Mouse (Mus musculus): ENCODE measurements around the gene Ube2e3. TPM values are rescaled to one million over a fixed set of nuclear protein-coding genes. Genes with fewer than 3 reads are reported as not detected.

Gene Ube2e3
- polyA plus RNA-seq, 1 experiment: 43.5 TPM

GRCm38 (mm10) chr2:78925807-78926206, 57.9 kb downstream of the Ube2e3 start:
- Histone ChIP-seq H3K4me1 (ENCODE audit: control insufficient read depth, insufficient read depth, low read length) (peaks cover 19% of the 10 kb centered on the region), H3K27ac (ENCODE audit: insufficient read depth, low read depth, low read length) (no peak overlapping the region), H3K4me3 (ENCODE audit: insufficient read depth, low read length) (no peak overlapping the region)
- TF ChIP-seq POLR2A (IDR thresholded peaks at IDR 0.05; ENCODE audit: borderline replicate concordance, low read depth, low read length): no peak
- no peak for TF ChIP-seq CTCF (IDR thresholded peaks at IDR 0.05; ENCODE audit: low read depth, low read length)

GRCm38 (mm10) chr2:78927625-78928024, 59.7 kb downstream of the Ube2e3 start:
- TF ChIP-seq POLR2A (IDR thresholded peaks at IDR 0.05; ENCODE audit: borderline replicate concordance, low read depth, low read length) (no peak), CTCF (IDR thresholded peaks at IDR 0.05; ENCODE audit: low read depth, low read length) (no peak)
- Histone ChIP-seq H3K4me1 (ENCODE audit: control insufficient read depth, insufficient read depth, low read length) (peaks cover 16% of the 10 kb centered on the region), H3K4me3 (ENCODE audit: insufficient read depth, low read length) (no peak overlapping the region), H3K27ac (ENCODE audit: insufficient read depth, low read depth, low read length) (no peak overlapping the region)

GRCm38 (mm10) chr2:78928080-78928479, 60.2 kb downstream of the Ube2e3 start:
- H3K27ac ChIP-seq (ENCODE audit: insufficient read depth, low read depth, low read length): no peak overlapping the region
- H3K4me1 ChIP-seq (ENCODE audit: control insufficient read depth, insufficient read depth, low read length): peaks cover 13% of the 10 kb centered on the region
- no peak for TF ChIP-seq POLR2A (IDR thresholded peaks at IDR 0.05; ENCODE audit: borderline replicate concordance, low read depth, low read length)
- TF ChIP-seq CTCF (IDR thresholded peaks at IDR 0.05; ENCODE audit: low read depth, low read length): no peak
- no peak overlapping the region for H3K4me3 ChIP-seq (ENCODE audit: insufficient read depth, low read length)

GRCm38 (mm10) chr2:78931358-78931757, 63.4 kb downstream of the Ube2e3 start:
- Histone ChIP-seq H3K4me3 (ENCODE audit: insufficient read depth, low read length) (no peak overlapping the region), H3K4me1 (ENCODE audit: control insufficient read depth, insufficient read depth, low read length) (no peaks in the 10 kb centered on the region), H3K27ac (ENCODE audit: insufficient read depth, low read depth, low read length) (no peak overlapping the region)
- no peak for TF ChIP-seq CTCF (IDR thresholded peaks at IDR 0.05; ENCODE audit: low read depth, low read length)
- TF ChIP-seq POLR2A (IDR thresholded peaks at IDR 0.05; ENCODE audit: borderline replicate concordance, low read depth, low read length): no peak

- Histone ChIP-seq H3K4me3 (ENCODE audit: insufficient read depth, low read length) (no peak overlapping the region), H3K4me1 (ENCODE audit: control insufficient read depth, insufficient read depth, low read length) (peaks cover 5% of the 10 kb centered on the region; the same call in 1 of the 2 replicates), H3K27ac (ENCODE audit: insufficient read depth, low read depth, low read length) (no peak overlapping the region)
- TF ChIP-seq POLR2A (IDR thresholded peaks at IDR 0.05; ENCODE audit: borderline replicate concordance, low read depth, low read length) (no peak), CTCF (IDR thresholded peaks at IDR 0.05; ENCODE audit: low read depth, low read length) (no peak)
These were observed 91.5 kb downstream of the Ube2e3 start for GRCm38 (mm10) chr2:78959451-78959850.

GRCm38 (mm10) chr2:78960288-78960687, 92.4 kb downstream of the Ube2e3 start:
- TF ChIP-seq POLR2A (IDR thresholded peaks at IDR 0.05; ENCODE audit: borderline replicate concordance, low read depth, low read length) (no peak), CTCF (IDR thresholded peaks at IDR 0.05; ENCODE audit: low read depth, low read length) (no peak)
- Histone ChIP-seq H3K4me3 (ENCODE audit: insufficient read depth, low read length) (no peak overlapping the region), H3K27ac (ENCODE audit: insufficient read depth, low read depth, low read length) (no peak overlapping the region), H3K4me1 (ENCODE audit: control insufficient read depth, insufficient read depth, low read length) (peaks cover 5% of the 10 kb centered on the region; the same call in 1 of the 2 replicates)

- TF ChIP-seq CTCF (IDR thresholded peaks at IDR 0.05; ENCODE audit: low read depth, low read length): no peak
- TF ChIP-seq POLR2A (IDR thresholded peaks at IDR 0.05; ENCODE audit: borderline replicate concordance, low read depth, low read length): no peak
- Histone ChIP-seq H3K27ac (ENCODE audit: insufficient read depth, low read depth, low read length) (no peak overlapping the region), H3K4me1 (ENCODE audit: control insufficient read depth, insufficient read depth, low read length) (peaks cover 5% of the 10 kb centered on the region; the same call in 1 of the 2 replicates), H3K4me3 (ENCODE audit: insufficient read depth, low read length) (no peak overlapping the region)
These were observed 93.1 kb downstream of the Ube2e3 start for GRCm38 (mm10) chr2:78961023-78961422.

- Histone ChIP-seq H3K27ac (ENCODE audit: insufficient read depth, low read depth, low read length) (no peak overlapping the region), H3K4me1 (ENCODE audit: control insufficient read depth, insufficient read depth, low read length) (peaks cover 5% of the 10 kb centered on the region; the same call in 1 of the 2 replicates), H3K4me3 (ENCODE audit: insufficient read depth, low read length) (no peak overlapping the region)
- no peak for TF ChIP-seq POLR2A (IDR thresholded peaks at IDR 0.05; ENCODE audit: borderline replicate concordance, low read depth, low read length)
- TF ChIP-seq CTCF (IDR thresholded peaks at IDR 0.05; ENCODE audit: low read depth, low read length): no peak
These were observed 93.7 kb downstream of the Ube2e3 start for GRCm38 (mm10) chr2:78961580-78961979.

GRCm38 (mm10) chr2:78964995-78965394, 97.1 kb downstream of the Ube2e3 start:
- no peak overlapping the region for H3K27ac ChIP-seq (ENCODE audit: insufficient read depth, low read depth, low read length)
- no peak overlapping the region for H3K4me3 ChIP-seq (ENCODE audit: insufficient read depth, low read length)
- TF ChIP-seq POLR2A (IDR thresholded peaks at IDR 0.05; ENCODE audit: borderline replicate concordance, low read depth, low read length) (no peak), CTCF (IDR thresholded peaks at IDR 0.05; ENCODE audit: low read depth, low read length) (no peak)
- H3K4me1 ChIP-seq (ENCODE audit: control insufficient read depth, insufficient read depth, low read length): peaks cover 5% of the 10 kb centered on the region; the same call in 1 of the 2 replicates

GRCm38 (mm10) chr2:78965396-78965795, 97.5 kb downstream of the Ube2e3 start:
- H3K27ac ChIP-seq (ENCODE audit: insufficient read depth, low read depth, low read length): no peak overlapping the region
- peaks cover 3% of the 10 kb centered on the region; the same call in 1 of the 2 replicates for H3K4me1 ChIP-seq (ENCODE audit: control insufficient read depth, insufficient read depth, low read length)
- no peak for TF ChIP-seq POLR2A (IDR thresholded peaks at IDR 0.05; ENCODE audit: borderline replicate concordance, low read depth, low read length)
- TF ChIP-seq CTCF (IDR thresholded peaks at IDR 0.05; ENCODE audit: low read depth, low read length): no peak
- H3K4me3 ChIP-seq (ENCODE audit: insufficient read depth, low read length): no peak overlapping the region

- no peak overlapping the region for H3K27ac ChIP-seq (ENCODE audit: insufficient read depth, low read depth, low read length)
- TF ChIP-seq POLR2A (IDR thresholded peaks at IDR 0.05; ENCODE audit: borderline replicate concordance, low read depth, low read length) (no peak), CTCF (IDR thresholded peaks at IDR 0.05; ENCODE audit: low read depth, low read length) (no peak)
- no peak overlapping the region for H3K4me3 ChIP-seq (ENCODE audit: insufficient read depth, low read length)
- H3K4me1 ChIP-seq (ENCODE audit: control insufficient read depth, insufficient read depth, low read length): no peaks in the 10 kb centered on the region; the same call in 1 of the 2 replicates
These were observed 102.2 kb downstream of the Ube2e3 start for GRCm38 (mm10) chr2:78970088-78970487.
